Mouse (Mus musculus) cerebellum, adult 9-10 months (tissue): ENCODE measurements around the gene Man2a2.
A peak's percentile ranks its signal among the peaks of the same experiment; 100 is the strongest.

Experiments used
- DNase-seq: peaks from one replicate; pipeline ENCODE4 v3.0.0; 2022

The Man2a2 gene

DNA sequence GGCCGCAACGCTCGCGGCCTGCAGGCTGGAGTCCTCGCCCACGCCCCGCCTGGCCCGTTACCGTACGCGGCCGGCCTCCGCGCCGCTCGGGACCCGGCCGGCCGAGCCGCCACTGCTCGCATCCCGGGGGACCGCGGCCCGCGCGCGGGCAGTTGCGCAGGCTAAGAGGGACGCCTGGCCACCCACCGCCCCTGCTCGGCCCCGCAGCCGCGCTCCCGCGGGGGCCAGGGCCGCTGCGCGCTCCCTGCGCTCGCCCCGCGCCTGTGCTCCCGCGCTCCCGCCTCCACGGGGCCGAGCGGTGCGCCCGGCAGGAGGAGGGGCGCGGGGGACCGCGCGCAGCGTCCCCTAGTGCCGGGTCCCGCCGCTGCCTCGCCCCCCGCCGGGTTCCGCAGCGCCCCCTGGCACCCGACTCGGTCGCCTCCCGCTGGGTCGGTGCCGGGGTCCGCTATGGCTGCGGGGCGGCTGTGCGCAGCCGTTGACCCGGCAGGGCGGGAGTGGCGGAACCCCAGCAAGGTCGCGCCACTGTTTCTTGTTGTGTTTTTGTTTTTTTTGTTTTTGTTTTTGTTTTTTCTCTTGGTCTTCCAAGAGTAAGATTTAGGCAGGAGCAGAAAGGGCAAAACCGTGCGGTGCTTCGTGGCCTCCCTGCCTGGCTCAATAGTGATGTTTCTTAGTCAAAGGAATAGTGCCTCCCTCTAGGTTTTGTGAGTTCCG lies at the start of gene Man2a2:
Gene Man2a2 (minus strand): TSS at position 335 of the 711 bp plus-strand sequence.
- DNase-seq, result peak; percentile 69

DNA sequence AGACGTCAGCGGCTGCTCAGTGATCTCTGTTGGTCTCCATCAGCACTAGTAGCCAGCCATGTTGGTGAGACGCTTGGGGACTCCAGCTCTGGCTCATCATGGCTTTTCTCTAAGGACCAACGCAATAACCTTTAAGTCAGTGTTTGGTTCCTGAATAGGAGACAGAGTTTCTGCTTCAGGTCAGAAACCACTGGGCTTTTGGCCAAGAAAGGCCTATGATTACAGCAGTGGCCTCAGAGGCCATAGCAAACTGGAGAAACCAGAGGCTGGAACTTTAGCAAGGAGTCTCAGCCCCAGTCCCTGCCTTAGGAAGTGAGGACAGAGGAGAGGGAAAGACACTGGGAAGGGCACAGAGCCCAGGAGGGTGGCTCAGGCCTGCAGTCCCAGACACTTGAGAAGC lies 49.4 kb upstream of the Man2a2 start:
- DNase-seq, result no peak

DNA sequence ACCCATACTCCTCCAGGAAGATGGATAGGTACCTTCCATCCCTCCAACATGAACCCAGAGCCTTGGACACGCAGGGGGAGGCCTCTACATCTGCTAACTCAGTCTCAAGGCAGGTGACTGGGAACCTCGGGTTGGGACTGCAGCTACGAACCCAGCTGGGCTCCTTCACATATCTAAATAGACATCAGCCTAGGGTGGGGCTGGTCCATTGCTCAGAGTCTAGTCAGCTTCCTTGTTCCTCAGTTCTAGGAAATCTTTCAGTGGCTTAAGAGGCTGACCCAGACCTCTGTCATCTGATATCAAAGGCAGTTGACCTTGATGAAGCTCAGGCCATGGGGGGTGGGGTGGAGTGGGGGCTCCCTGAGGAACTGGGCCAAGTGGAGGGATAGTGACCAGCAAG lies 48.1 kb upstream of the Man2a2 start:
- DNase-seq, result no peak

DNA sequence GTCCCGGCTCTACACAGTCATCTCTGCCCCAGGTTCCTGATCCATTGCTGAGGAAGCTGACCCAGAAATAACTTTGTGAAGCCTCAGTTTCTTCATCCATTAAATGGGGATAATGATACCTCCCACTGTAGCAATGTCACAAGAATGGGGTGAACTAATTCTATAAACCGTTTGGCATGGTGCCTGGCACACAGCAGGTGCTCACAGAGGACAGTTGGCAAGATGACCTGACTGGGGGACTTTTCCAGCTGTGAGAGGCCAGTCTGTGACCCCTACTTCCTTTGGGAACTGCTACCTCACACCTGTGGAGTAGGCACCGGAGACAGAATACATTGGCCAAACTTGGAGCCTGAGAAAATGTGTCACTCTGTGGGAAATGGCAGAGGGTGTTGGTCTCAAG lies 46.9 kb upstream of the Man2a2 start:
- no peak for DNase-seq

DNA sequence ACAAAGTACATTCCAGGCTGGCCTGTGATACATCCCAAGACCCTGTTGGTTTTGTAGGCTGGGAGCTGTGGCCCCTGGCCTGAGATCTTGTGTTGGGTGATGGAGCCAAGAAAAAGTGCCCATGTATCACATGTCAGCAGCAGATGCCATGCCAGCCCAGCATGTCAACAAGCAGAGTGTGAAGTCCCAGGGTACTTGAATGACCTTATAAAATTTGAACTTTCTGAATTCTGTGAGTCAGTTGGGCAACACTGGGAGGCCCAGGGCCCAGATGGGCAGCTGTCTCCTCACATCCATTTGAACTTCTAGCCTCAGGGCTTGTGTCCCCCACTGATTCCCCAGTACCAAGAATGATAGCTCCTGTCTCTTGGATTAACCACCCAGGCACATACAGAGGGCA lies 46.4 kb upstream of the Man2a2 start:
- no peak for DNase-seq

DNA sequence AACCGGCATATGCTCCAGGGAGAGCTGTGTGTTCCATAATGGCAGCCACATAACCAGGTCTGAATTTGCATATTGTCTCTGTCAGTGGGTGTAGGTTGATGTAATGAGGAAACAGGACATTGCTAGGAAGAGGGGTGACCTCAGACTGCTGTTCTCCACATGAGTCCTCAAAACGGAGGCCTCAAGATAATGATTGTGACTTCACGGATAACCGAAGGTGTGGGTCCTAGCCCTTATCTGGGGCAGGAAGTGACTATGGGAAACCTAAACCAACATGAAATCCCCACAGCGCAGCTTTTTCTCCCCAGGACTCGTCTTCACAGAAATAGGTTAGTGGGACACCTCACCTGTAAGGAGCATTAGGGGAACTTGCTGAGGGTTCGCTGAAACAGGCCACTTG lies 45.8 kb upstream of the Man2a2 start:
- no peak for DNase-seq

DNA sequence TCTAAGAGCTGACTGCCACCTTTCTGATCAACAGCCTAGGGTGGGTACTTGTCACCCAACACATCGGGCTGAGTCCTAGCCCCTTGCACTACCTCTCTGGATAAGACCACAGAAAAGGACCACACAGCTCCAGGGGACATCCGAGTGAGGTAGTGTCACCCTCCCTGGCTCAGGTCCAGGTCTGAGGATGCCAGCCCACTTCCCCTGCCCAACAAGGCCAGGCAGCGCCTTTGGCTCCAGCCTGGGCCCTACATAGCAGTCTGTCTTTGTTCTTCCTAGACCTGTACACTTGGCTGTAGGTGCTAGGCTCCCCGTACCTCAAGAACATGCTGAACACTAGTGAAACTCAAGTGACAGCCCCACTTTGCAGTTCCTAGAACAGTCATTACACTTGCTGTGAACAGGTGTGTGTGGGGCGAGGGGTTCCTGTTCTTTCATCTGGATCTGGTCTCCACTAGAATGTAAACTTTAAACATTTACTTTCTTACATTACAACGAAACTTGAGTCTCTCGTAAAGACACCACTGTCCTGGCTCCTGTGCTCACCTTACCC lies 43.2 kb upstream of the Man2a2 start:
- no peak for DNase-seq

DNA sequence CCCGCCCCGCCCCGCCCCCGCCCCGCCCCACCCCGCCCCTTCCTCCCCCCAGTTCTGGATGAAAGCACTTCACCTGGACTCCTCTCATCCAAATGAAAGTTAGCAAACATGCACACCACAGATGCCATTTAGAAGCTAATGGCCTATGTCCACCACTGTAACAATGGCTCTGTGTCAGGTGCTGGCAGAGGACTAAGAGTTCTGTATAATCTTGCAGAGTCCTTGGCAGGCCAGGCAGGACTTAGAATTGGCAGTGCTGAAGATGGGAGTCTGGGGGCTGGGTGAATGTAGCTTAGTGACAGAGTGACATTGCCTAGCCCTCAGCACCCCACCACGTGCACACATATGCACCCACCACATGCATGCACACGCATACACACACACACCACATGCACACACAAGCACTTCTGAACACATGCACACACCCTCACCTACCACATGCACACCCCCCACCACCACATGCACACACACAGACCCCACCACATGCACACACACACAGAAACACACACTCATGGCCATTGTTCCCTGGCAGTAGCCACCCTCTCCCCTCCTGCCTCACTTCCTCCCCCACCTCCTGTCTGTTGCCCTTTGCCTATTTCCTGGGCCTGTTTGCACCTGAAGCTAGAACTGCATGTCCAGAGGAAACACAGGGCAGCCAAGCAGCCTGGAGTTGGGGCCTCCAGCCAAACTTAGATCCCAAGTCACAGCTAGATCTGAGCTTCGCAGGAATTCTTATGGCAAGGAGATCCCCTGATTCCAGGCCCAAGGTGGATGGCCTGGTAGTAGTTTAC lies 42.5 kb upstream of the Man2a2 start:
- DNase-seq, result no peak

DNA sequence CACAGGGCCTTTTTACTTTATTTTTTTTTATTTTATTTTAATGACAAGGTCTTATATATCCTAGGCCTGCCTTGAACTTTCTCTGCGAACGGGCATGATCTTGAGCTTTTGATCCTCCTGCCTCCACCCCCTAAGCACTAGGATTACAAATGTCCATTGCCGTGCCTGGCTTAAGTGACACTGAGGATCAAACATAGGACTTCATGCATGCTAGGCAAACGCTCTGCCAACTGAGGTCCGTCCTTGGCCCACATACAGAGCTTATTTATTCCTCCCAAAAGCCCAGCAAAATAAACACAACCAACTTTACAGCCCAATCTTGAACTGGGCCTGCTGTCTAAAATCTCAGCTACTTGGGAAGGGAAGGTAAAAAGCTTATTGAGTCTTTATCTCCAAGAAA lies 41.6 kb upstream of the Man2a2 start:
- DNase-seq, result no peak

DNA sequence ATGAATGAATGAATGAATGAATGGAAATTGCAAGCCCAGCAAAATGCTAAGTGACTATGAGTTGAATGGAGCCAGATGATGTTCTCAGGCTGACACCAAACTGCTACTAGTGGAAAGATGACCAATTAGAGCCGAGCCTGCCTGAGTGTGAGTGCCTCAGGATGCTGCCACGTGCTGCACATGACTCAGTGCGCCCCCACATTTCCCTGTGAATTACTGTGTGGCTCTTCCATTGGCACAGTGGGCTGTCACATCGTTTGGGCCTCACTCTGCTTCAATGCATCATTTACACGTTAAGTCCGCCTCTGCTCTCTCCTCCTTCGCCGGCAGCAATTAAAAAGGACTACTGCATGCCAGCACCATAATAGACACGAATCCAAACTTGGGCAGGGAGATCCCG lies 41.1 kb upstream of the Man2a2 start:
- no peak for DNase-seq

DNA sequence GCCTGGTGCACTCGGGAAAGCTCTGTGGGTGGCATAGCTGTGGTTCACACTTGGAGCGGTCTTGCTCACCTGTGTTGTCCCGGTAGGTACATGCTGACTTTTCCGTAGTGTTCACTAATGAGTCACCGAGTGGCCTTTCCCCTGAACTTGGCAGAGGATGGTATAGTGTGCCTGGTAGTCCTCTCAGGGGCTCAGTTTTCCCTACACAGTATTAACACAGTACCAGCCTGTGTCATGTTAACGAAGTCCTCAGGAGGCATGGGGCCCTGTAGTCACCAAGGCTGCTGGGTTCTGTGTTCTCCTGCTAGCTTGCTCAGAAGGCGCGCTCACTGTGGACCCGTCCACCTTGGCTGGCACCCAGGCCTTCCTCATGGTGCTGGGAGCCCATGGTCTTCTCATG lies 39.2 kb upstream of the Man2a2 start:
- DNase-seq, result no peak

DNA sequence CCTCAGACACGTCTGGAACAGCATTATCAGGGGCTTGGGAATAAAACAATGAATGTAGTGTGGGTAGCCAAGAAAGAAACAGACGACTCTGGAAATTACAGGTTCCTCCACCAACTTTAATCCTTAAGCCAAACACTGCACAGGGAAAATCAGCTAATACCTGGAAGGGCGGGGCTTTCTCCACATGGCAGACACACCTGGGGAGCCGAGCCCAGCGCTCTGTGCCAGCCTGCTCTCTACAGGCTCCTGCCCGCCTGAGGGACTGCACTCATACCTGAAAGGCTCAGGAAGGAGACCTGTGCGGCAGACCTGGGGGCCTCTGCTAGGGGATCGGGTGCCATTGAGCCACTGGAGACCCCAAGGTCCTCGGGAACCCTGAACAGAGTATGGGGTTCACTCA lies 36.5 kb upstream of the Man2a2 start:
- DNase-seq, result no peak

DNA sequence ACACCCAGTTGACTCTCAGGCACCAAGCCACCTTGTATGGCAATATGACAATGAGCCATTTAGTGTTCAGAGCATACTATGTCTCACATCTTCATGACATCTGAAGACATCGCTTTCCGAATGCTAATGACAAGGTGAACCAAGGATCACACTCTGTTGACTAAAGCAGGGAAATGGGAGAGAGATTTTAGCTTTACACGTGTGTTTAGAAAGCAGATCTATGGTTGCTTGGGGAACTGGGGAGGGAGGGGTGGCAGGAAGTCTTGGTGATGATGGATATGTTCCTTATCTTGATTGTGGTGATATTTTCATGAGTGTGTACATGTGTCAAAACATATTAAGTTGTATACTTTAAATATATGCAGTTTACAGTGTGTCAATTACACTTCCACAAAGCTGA lies 35.0 kb upstream of the Man2a2 start:
- no peak for DNase-seq

DNA sequence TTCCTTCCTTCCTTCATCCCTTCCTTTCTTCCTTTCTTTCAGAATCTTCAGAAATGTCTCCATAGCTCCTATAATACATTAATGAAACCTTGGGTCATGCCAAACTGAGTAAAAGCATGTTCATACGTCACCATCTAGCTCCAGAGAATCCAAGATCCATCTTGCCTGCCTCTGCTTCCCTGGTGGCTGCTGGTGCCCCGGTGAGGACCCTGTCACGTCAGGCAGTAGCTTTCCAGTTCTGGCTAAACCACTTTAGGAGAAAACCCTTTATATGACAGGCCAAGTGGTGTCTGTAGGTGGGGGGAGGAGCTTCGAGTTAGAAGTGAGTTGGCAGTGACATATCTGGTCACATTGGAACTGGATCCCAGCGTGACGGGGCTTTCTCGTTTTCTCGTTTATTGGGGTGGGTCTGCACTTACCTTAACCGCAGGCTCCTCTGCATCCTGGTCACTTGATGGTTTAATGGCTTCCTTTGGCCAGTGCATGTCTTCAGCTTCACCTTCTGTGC lies 34.1 kb upstream of the Man2a2 start, which contains the start of gene Furin:
Gene Furin (minus strand): TSS at position 249 of the 508 bp plus-strand sequence.
- DNase-seq, result no peak

DNA sequence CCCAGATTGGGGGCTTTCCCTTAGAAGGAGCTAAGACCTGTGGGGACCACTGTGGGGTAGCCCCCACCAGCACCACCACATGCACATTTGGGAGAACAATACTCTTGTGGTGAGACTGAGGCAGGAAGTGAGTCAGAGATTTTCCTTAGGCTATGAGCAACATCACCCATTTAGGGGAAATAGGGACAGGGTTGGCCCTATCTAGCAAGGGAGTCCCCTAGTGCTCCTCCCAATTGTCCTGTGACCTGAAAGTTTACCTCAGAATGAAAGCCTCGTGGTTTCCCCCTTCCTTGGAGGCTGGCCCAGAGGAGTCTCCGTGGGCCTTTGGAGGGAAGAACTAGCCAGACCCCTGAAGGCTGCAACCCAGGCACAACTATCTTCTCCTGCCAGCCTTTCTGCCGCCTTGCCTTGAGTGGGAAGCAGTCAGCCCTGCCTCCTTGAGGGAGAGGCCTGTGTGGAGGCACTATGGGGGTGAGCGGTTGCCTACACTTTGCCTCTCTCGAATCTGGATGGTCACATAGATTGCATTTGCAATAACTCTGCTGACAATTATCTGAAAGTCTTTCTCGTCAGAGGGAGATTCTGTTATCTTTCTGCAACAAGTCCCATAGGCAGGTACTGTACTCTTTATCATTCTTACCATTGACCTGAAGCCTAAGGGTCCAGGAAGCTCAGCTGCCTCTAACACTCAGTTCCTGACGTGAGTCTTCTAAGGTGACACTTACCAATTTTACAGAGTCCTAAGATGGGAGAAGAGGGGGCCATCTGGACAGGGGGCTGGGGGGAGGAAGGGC lies 33.1 kb upstream of the Man2a2 start:
- DNase-seq, result no peak

DNA sequence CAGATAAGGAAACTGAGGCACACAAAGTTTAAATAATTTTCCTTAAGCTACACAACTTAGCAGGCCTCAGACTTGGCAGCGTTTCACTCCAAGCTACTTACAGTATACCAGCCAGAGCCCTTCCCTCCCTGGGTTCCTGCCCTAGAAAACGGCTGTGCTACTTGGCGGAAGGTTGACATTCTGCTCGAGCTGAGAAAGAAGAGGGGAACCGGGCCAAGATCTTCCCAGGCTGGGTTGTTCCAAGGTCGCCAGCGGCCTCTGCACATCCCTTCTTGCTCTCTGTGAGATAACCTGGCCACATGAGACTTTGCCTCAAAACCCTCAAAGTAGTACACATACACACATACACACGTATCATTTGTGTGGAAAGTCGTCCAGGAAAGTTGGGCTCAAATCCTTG lies 32.4 kb upstream of the Man2a2 start:
- DNase-seq, result peak; percentile 88

DNA sequence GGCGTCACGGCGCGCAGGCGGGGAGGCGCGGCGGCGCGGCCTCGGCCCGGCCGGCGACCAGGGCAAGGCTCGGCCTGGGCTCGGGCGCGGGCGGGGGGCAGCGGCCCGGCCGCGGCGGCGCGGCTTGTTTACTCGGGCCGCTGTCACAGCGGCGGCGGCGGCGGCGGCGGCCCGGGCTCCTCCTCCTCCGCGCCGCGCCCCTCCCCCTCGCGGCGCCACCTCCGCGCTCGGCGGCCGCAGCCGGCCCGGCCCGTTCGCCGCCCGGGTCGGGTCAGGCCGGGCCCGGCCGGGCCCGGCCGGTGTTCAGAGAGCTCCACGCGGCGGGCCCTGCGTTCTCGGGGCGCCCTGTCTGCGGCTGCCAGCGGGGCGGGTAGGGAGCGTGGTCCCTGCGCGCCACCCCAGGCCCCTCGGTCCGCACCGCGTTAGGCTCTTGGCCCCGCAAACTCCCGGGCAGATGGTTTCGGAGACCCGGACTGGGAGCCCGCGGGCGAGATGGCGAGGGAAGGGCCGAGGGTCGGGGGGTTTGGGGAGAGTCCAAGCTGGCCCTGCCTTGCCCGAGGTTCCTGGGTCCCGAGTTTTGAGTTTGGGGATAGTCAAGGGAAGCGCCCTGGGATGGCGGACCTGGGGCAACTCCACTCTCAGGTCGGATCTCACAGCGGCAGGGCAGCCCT lies 31.6 kb upstream of the Man2a2 start:
- peak; percentile 63 for DNase-seq

DNA sequence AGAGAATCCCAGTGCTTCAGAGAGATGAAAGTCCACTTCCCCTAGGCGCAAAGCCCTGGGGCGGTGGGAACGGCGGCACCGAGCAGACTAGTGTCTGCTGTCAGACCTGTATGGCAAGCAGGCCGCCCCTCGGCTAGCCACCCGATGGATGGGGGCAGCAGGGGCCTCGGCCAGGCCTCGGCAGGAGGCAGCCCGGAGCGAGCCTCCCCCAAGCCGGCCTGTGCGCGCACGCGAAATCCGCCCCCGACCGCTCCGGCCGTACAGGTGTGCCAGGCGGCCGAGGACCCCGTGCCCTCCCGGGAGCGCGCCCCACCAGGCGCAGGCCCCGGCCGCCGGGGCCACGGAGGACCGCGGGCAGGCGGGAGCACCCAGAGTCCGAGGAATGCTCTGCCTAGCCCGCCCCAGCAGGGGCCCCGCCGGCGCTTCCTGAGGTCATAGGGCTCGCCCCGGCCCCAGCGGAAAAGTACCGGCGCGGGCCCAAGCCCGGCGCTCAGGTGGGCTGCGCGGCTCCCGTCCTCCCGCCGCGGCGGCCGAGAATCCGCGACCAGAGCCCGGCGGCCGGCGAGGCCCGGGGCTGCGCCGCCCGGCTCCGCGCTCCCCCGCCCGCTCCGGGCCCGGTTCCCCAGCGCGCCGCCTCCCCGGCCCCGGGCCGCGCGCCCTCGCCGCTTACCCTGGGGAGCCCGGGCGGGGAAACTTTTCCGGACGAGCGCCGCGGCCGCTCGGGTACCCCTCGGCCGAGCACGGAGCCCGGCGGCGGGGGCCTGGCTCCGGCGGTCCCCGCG lies 30.9 kb upstream of the Man2a2 start:
- DNase-seq, result peak; percentile 59

DNA sequence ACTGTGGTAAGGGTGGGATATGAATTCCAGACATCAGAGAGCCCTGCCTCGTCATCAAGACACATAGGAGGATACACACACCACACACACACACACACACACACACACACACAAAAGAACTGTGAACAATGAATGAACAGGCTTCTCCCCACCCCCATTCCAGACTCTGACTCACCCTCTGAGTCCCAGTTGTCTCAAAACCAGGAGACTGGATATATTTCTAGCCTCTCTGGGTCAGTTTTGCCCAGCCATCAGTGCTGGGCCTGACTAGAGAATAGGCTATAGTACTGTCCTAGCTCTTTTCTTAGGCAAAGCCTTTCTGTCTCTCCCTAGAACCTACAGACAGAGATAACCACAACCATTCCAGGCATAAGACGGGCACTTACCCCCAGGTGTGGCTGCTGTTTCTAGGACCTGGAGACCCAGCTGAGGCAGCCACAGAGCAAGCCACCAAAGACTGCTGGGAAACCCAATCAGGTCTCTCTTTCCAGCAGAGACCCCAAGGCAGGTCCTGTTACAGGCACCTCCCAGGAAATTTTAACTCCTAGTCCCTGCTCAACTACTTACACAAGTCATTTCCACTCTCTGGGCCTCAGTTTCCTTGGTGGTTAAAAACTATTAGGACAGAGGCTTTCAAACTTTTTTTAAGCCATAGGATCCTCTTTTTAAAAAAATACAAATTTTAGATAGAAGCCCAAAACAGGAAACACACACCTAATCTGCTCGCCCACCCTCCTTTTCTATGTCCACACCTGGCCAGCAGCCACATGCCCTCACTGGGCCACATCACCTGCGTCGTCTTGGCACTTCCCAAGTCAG lies 30.1 kb upstream of the Man2a2 start:
- no peak for DNase-seq

DNA sequence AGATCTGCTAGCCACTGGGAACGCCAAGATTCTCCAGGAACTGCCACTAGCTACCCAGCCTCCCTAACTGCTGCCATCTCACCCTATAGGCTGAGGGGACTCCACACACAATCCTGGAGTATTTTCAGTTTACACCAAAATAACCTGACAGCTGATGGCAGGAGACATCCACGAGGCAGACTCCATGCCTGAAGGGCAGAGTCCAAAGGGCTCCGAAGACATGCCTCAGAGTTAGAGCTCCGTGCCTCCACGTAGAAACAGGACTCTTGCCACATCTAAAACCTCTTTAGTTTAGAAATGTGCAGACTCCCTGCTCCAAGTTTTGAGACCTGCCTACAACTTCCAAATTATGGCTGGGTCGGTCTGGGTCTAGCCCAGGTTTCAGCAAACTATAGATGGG lies 29.4 kb upstream of the Man2a2 start:
- no peak for DNase-seq

DNA sequence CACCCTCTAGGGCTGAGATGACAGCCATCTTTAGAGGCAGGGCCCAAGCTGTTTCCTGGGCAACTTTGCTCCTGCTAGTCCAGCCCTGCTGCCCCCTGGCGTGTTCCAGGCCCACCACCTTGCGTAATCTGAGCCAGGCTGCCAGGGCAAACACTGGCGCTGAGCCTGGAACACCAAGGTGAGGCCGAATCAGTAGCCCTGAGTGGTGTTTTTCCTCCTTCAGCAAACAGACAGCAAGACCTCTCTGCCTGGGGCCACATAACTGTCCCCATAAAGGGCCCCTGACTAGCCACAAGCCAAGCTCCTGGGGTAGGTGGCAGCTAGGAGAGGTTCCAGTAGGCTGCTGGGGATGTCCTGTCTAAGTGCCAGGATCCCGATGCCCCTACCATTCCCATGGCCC lies 28.9 kb upstream of the Man2a2 start:
- peak; percentile 84 for DNase-seq
